Mouse (Mus musculus): ENCODE results near the gene Rab11fip2. TPM values are rescaled to one million over a fixed set of nuclear protein-coding genes. Genes with fewer than 3 reads are reported as not detected.

Rab11fip2 gene
- total RNA-seq, 2 experiments from 2014 or later, result 72.0 to 77.8 TPM

DNA sequence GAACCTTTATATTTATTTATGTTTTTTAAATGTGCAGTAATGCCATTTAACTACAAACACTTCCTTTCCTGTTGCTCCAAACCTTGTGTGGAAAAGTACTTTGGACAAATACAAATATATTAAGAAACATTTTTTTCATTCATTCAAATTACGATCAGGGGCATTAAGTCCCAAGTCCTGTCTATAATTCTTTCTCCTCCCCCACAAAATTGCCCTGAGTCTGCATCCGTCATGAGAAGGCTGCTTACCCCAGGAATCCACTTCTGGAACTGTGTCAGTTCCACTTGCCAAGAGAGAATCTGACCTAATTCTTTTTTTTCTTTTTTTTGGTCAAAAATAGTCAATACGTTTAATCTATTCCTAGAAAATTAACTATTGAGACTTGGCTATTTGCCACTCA lies 90.4 kb downstream of the Rab11fip2 start:
- no peak for DNase-seq

Data from layer of hippocampus, postnatal 36 days (tissue).